Mouse (Mus musculus): ENCODE results near the gene Chtop.

DNA sequence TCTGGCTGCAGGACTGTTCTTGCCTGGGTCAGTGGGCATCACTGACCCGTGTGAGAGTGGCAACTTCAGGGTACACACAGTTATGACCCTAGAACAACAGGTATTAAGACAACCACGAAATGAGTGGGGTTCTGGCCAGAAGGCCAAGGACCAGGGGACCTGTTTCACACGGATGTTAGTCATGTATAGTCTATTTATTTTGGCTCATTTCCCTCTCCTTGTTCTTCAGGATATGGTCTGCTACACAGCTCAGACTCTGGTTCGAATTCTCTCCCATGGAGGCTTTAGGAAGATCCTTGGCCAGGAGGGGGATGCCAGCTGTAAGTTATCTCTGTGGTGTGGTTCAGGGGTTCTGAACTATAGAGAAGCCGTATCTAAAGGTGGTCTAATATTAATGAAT is 22.3 kb downstream of the Chtop start:
- no peak for TF ChIP-seq MAFK (IDR thresholded peaks at IDR 0.05; ENCODE audit: insufficient read depth, low read depth, low read length)
- TF ChIP-seq ZC3H11A (IDR thresholded peaks at IDR 0.05; ENCODE audit: borderline replicate concordance, low read depth, low read length) = no peak
- TF ChIP-seq ZNF384 (IDR thresholded peaks at IDR 0.05; ENCODE audit: low read depth, low read length) = no peak
- TF ChIP-seq CHD2 (IDR thresholded peaks at IDR 0.05; ENCODE audit: low read depth, low read length) = no peak
- TF ChIP-seq HCFC1 (IDR thresholded peaks at IDR 0.05; ENCODE audit: borderline replicate concordance, insufficient read depth, low read length) = no peak

Measured in ES-E14 (cell line).